ENCODE assay signal across 25 mouse cellular contexts in genomic region chr19:44000061-44000460, GRCm38 (mm10). TPM values are rescaled to one million over a fixed set of nuclear protein-coding genes. Genes with fewer than 3 reads are reported as not detected.
"Had no signal": no experiment of that assay in that cellular context is flagged by ENCODE, and none has a peak within 500 bp of the region (broad histone marks: within the 10 kb centered on the region; RNA-seq: fewer than 3 reads in every experiment).

No protein-coding gene starts in this region.

- H3K27ac ChIP-seq: kidney, postnatal 0 days; layer of hippocampus, adult 2 months; limb, embryonic 10.5 days; limb, embryonic 13.5 days; lung, embryonic 15.5 days; midbrain, embryonic 15.5 days; neural tube, embryonic 13.5 days; stomach, postnatal 0 days had no signal

- DNase-seq: kidney, adult 2 months; kidney, postnatal 25 days; layer of hippocampus, adult 9-11 months; lung, adult 18-20 months; lung, postnatal 10 days; lung, postnatal 4 days; retina, postnatal 1 day; right cerebral cortex, postnatal 25 days; thymus, adult 2 months; thymus, postnatal 14 days; thymus, postnatal 4 days had no signal

- H3K4me2 ChIP-seq: limb, embryonic 13.5 days; lung, embryonic 15.5 days; midbrain, embryonic 11.5 days; midbrain, embryonic 15.5 days; neural tube, embryonic 13.5 days had no signal

- ATAC-seq: intestine, postnatal 0 days; midbrain, embryonic 15.5 days had no signal

- H3K4me1 ChIP-seq: limb, embryonic 10.5 days; limb, embryonic 13.5 days; lung, embryonic 15.5 days; midbrain, embryonic 15.5 days; neural tube, embryonic 13.5 days had no signal

- H3K36me3 ChIP-seq: limb, embryonic 10.5 days; limb, embryonic 13.5 days; lung, embryonic 15.5 days; midbrain, embryonic 15.5 days; neural tube, embryonic 13.5 days had no signal

- H3K4me3 ChIP-seq: layer of hippocampus, adult 2 months; limb, embryonic 10.5 days; limb, embryonic 13.5 days; lung, embryonic 15.5 days; midbrain, embryonic 15.5 days; neural tube, embryonic 13.5 days had no signal

- H3K9me3 ChIP-seq: limb, embryonic 10.5 days; limb, embryonic 13.5 days; lung, embryonic 15.5 days; midbrain, embryonic 15.5 days; neural tube, embryonic 13.5 days had no signal

- H3K27me3 ChIP-seq: limb, embryonic 13.5 days; lung, embryonic 15.5 days; midbrain, embryonic 15.5 days; neural tube, embryonic 13.5 days had no signal

- H3K9ac ChIP-seq: limb, embryonic 13.5 days; lung, embryonic 15.5 days; midbrain, embryonic 15.5 days; neural tube, embryonic 13.5 days had no signal

RNA-seq across cellular contexts. Expression of gene Cpn1, which starts 13.7 kb away (rescaled TPM):
- total RNA-seq: megakaryocyte-erythroid progenitor cell, adult 5-6 weeks; neutrophil, adult 5-6 weeks had no signal
- polyA plus RNA-seq: limb, embryonic 10.5 days had no signal

RNA-seq across cellular contexts. Expression of gene Cyp2c23, which starts 28.9 kb away (rescaled TPM):
- total RNA-seq: layer of hippocampus, adult 2 months; layer of hippocampus, postnatal 25 days; megakaryocyte-erythroid progenitor cell, adult 5-6 weeks; neutrophil, adult 5-6 weeks had no signal
- polyA plus RNA-seq: intestine, embryonic 14.5 days; limb, embryonic 10.5 days; midbrain, embryonic 11.5 days; midbrain, embryonic 15.5 days; neural tube, embryonic 13.5 days; thymus, adult 2 months had no signal
